In genomic region chr2:68436305-68436704, GRCm38 (mm10) we compare ENCODE assay signal across 10 mouse cellular contexts. TPM values are rescaled to one million over a fixed set of nuclear protein-coding genes. Genes with fewer than 3 reads are reported as not detected.
A peak's percentile ranks its signal among the peaks of the same experiment; 100 is the strongest.
DNase-seq lines count a peak whose midpoint lies in the region; ATAC-seq and TF ChIP-seq lines count a peak whose summit lies in the region.
"Had no signal": no experiment of that assay in that cellular context is flagged by ENCODE, and none has a peak within 500 bp of the region (broad histone marks: within the 10 kb centered on the region; RNA-seq: fewer than 3 reads in every experiment).

No protein-coding gene starts in this region.

- peak overlapping the region; percentile 34; the same call in 1 of the 2 replicates for H3K9ac ChIP-seq in heart, postnatal 0 days (replicated peaks; ENCODE audit: low read depth, low read length)
- 0 out of 2 replicates have a peak overlapping the region, but pooled peaks have one; percentile 30 for H3K9ac ChIP-seq in embryonic facial prominence, embryonic 14.5 days (ENCODE audit: low read depth, low read length)
- H3K9ac ChIP-seq in midbrain, embryonic 13.5 days (replicated peaks), result no peak overlapping the region

- H3K4me3 ChIP-seq in heart, postnatal 0 days (ENCODE audit: low read depth, low read length), result peak overlapping the region; percentile 2; the same call in 1 of the 2 replicates
- H3K4me3 ChIP-seq in embryonic facial prominence, embryonic 14.5 days (ENCODE audit: low read depth, low read length), result no peak overlapping the region
- no peak overlapping the region for H3K4me3 ChIP-seq in midbrain, embryonic 13.5 days (replicated peaks)

- H3K9me3 ChIP-seq in heart, postnatal 0 days (replicated peaks; ENCODE audit: control insufficient read depth, low read length), result no peaks in the 10 kb centered on the region
- H3K9me3 ChIP-seq in embryonic facial prominence, embryonic 14.5 days (ENCODE audit: control insufficient read depth, low read length), result no peaks in the 10 kb centered on the region
- H3K9me3 ChIP-seq in midbrain, embryonic 13.5 days, result no peaks in the 10 kb centered on the region

- TF ChIP-seq CTCF in heart, postnatal 0 days (IDR thresholded peaks at IDR 0.05; ENCODE audit: low read depth), result no peak

- DNase-seq in heart, postnatal 0 days (ENCODE audit: low spot score), result no peak
- DNase-seq in heart, postnatal 4 days, result no peak
- no peak for DNase-seq in embryonic facial prominence, embryonic 14.5 days (ENCODE audit: low spot score)
- no peak for DNase-seq in layer of hippocampus, adult 8-10 months (ENCODE audit: low spot score in 2 of 2)
- no peak for DNase-seq in gastrocnemius, postnatal 14 days
- DNase-seq in spleen, postnatal 10 days (ENCODE audit: low spot score in 2 of 2), result no peak
- DNase-seq: cerebellum, adult 8-10 months; kidney, adult 9 months had no signal

- peak overlapping the region; percentile 45 for H3K4me2 ChIP-seq in heart, postnatal 0 days (ENCODE audit: low read depth, low read length)
- H3K4me2 ChIP-seq in embryonic facial prominence, embryonic 14.5 days (ENCODE audit: low read depth, low read length), result peak overlapping the region; percentile 20
- peak overlapping the region; percentile 19 for H3K4me2 ChIP-seq in midbrain, embryonic 13.5 days (replicated peaks)

- H3K27me3 ChIP-seq in heart, postnatal 0 days (ENCODE audit: control insufficient read depth, insufficient read depth, low read length), result no peaks in the 10 kb centered on the region
- no peaks in the 10 kb centered on the region for H3K27me3 ChIP-seq in embryonic facial prominence, embryonic 14.5 days (replicated peaks; ENCODE audit: control insufficient read depth, insufficient read depth, low read length)
- no peaks in the 10 kb centered on the region for H3K27me3 ChIP-seq in midbrain, embryonic 13.5 days

- H3K36me3 ChIP-seq in heart, postnatal 0 days (replicated peaks; ENCODE audit: control insufficient read depth, insufficient read depth, low read length), result peaks cover 3% of the 10 kb centered on the region; the same call in 1 of the 2 replicates
- H3K36me3 ChIP-seq in embryonic facial prominence, embryonic 14.5 days (ENCODE audit: control insufficient read depth, insufficient read depth, low read length), result no peaks in the 10 kb centered on the region
- no peaks in the 10 kb centered on the region for H3K36me3 ChIP-seq in midbrain, embryonic 13.5 days

- no peak for ATAC-seq in heart, postnatal 0 days (ENCODE audit: insufficient read depth, low read depth)
- no peak for ATAC-seq in embryonic facial prominence, embryonic 14.5 days (ENCODE audit: low read depth)
- peak; percentile 3 for ATAC-seq in inflammation-experienced regulatory T-cells, adult 6 months
- ATAC-seq in midbrain, embryonic 13.5 days, result no peak

- intact Hi-C loops in gastrocnemius, postnatal 14 days (cut with DNase I; ENCODE audit: low total_unique reads), result no loop called here

- no peak for TF ChIP-seq EP300 in heart, postnatal 0 days (IDR thresholded peaks at IDR 0.05; ENCODE audit: low read depth)

- WGBS in heart, postnatal 0 days, result 22% methylated on average over 10 of the region's 10 CpGs
- 35% methylated on average over 10 of the region's 10 CpGs for WGBS in embryonic facial prominence, embryonic 14.5 days
- 63% methylated on average over 10 of the region's 10 CpGs for WGBS in midbrain, embryonic 13.5 days

- peaks cover 67% of the 10 kb centered on the region for H3K4me1 ChIP-seq in heart, postnatal 0 days (ENCODE audit: control insufficient read depth, insufficient read depth)
- H3K4me1 ChIP-seq in embryonic facial prominence, embryonic 14.5 days (ENCODE audit: control insufficient read depth, insufficient read depth, low read length), result 0 out of 2 replicates have a peak, but pooled peaks cover 2% of the 10 kb centered on the region
- peaks cover 39% of the 10 kb centered on the region for H3K4me1 ChIP-seq in midbrain, embryonic 13.5 days (replicated peaks)

- peak overlapping the region; percentile 90 for H3K27ac ChIP-seq in heart, postnatal 0 days (ENCODE audit: low read depth)
- H3K27ac ChIP-seq in embryonic facial prominence, embryonic 14.5 days (replicated peaks; ENCODE audit: low read depth, low read length), result no peak overlapping the region
- no peak overlapping the region for H3K27ac ChIP-seq in midbrain, embryonic 13.5 days

RNA-seq across cellular contexts. Expression of gene Stk39, which starts 35.8 kb away (rescaled TPM):
- 81.8 and 84.5 TPM in 2 replicates for total RNA-seq in heart, postnatal 0 days (2014; rRNA removed; ENCODE audit: low replicate concordance)
- 83.9 and 93.2 TPM in 2 replicates for polyA plus RNA-seq in heart, postnatal 0 days (2015; fragmentation: Nextera tagmentation; extraction: Ambion mirVana)
- total RNA-seq in heart, postnatal 4 days (2021), result 100 to 1,000 TPM; 160 to 163 TPM
- 26.9 and 28.9 TPM in 2 replicates for polyA plus RNA-seq in embryonic facial prominence, embryonic 14.5 days (2014; fragmentation: Nextera tagmentation; extraction: Ambion mirVana)
- 10 to 100 TPM; 18.2 to 26.0 (median 18.6) TPM for polyA plus RNA-seq in inflammation-experienced regulatory T-cells, adult 6 months (2017; shearing (Covaris generic))
- polyA plus RNA-seq in midbrain, embryonic 13.5 days (2015; fragmentation: Nextera tagmentation; extraction: Ambion mirVana), result 28.6 and 29.2 TPM in 2 replicates
- total RNA-seq in layer of hippocampus, adult 8-10 months (2022), result 10 to 100 TPM; 66.7 to 76.9 (median 76.1) TPM
- total RNA-seq in gastrocnemius, postnatal 14 days (2021), result 1 to 10 TPM; 7.8 to 8.1 TPM
